Mouse (Mus musculus): Measurements from ENCODE around the gene Nfasc. TPM values are rescaled to one million over a fixed set of nuclear protein-coding genes. Genes with fewer than 3 reads are reported as not detected.

Nfasc gene
- total RNA-seq, 2 experiments from 2014 or later, result not detected

DNA sequence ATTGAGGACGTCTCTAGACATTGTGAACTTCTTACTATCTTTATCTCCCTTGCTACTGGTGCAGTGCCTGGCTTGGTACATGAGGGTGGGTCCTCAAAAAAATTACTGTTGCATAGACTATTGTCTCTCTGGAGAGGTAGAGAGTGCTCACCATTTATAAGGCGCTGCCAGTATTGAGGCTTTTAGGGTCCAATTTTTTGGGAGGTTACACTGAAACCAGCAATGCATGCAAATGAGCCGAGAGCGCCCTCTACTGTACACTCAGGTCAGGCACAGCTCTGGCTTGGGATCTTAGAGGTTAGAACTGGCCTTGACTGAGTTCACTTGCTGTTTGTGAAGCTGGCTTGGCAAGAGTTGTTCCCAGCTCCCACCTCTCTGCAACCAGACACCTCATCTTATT, 147.0 kb downstream of the Nfasc start:
- ATAC-seq (replicated peaks; ENCODE audit: low FRiP score, poor library complexity, severe bottlenecking), result 0 out of 2 replicates have a peak, but pooled peaks have one; percentile 55

DNA sequence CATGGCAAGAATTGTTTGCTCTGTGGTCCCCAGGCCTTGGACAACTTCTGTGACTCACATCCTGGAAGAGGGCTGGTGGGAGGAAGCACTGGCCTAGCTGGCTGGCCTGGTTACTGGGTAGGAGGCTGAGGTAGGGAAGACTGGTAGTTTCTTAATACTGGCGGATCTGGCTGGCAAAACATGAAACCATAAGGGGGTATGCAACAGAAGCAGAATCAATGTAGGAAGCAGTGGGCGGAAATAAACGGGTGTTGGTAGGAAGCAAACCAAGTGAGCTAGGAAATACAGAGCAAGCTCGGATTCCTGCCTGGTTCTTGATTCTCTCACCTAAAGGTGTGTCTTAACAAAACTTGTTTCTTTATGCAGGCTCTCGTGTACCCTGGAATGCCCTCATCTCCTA, 149.5 kb downstream of the Nfasc start:
- no peak for ATAC-seq (replicated peaks; ENCODE audit: low FRiP score, poor library complexity, severe bottlenecking)

DNA sequence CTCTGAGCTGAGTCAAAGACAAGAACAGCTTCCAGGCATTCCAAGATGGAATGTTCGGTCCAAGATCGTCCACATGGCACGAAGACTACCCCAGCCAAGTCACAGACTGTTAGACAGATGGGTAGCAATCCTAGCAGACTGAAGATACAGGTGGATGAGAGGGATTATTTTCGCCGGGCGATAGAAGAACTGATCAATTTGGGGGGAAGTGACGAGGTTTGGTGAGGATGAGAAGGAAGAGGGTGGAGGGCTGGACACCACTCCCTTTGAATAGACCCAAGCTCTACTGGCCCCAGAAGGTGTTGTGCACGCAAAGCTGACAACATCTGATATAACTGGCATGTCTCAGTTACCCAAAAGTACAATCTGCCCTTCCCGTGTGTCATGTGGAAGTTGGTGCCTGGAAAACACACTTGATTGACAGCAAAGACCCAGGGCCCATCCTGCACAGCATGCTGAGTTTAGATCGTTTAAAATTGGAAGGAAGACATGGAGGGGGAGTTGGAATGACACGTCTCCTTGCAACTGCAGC, 150.1 kb downstream of the Nfasc start:
- ATAC-seq (replicated peaks; ENCODE audit: low FRiP score, poor library complexity, severe bottlenecking), result no peak

DNA sequence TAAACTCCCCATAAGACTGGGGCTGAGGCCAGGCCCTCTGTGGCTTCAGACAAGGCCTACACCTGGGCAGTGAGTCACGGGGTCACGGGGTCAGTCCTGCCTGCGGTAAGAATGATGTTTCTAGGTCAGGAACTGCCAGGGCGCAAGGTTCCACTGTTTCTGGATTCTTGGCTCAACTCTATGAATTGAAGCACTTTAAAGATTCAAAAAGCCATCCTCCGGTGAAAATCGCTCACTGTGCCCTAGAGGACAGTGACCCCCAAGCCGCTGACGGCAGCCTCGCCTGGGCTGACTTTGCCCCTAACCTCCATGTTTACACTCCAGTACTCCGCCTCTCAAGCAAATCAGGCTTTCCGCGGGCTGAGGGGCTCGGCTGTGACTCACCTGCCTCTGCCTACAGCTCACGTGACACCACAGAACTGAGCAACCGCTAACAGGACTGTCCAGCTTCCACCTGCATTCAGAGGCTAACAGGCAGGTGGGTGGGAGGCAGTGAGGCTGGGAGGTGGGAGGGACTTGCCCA, 154.9 kb downstream of the Nfasc start:
- no peak for ATAC-seq (replicated peaks; ENCODE audit: low FRiP score, poor library complexity, severe bottlenecking)

DNA sequence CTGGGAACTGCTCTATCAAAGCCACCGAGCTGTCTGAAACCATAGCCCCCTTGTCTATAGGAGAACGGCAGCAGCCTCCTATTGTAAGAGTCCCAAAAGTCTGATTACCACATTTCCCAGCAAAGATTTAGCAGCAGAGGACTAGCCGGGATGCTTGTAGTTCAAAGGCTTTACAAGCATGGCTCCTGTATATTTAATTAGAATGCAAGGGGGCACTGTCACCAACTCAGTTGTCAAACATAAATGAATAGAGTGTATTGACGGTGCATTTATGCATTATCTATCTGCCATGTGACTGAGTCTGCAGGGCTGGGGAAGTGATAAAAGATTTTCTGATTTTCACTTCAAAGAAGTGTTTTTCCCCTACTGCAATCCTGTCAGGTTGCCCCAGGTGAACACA, 156.2 kb downstream of the Nfasc start:
- no peak for ATAC-seq (replicated peaks; ENCODE audit: low FRiP score, poor library complexity, severe bottlenecking)

DNA sequence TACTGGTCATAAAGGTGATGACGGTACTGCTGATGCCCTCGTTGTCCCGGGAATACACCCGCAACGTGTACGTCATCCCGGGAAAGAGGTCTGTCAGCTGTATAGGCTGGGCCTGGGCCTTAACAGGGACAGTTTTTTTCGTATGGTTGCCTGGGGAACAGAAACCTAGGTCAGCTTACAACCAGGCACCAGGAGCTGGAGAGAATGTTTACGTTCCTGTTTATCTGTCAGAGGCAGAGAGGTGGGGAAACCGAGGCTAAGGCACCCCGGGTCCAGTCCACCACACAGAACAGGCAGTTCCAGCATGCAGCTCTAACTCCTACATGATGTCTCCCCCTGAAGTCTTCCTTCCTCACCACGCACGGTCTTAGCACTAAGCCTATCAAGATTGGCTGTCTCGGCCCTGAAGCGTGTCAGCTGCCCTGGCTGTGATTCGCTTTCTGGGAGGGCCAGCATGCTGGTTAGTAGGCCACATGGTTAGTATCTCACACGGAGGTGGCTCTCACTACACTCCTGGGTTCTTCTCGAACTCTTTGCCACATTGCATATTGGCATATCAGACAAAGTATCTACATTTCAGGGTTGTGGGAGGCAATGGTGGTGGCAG, 158.5 kb downstream of the Nfasc start:
- ATAC-seq (replicated peaks; ENCODE audit: low FRiP score, poor library complexity, severe bottlenecking), result no peak

DNA sequence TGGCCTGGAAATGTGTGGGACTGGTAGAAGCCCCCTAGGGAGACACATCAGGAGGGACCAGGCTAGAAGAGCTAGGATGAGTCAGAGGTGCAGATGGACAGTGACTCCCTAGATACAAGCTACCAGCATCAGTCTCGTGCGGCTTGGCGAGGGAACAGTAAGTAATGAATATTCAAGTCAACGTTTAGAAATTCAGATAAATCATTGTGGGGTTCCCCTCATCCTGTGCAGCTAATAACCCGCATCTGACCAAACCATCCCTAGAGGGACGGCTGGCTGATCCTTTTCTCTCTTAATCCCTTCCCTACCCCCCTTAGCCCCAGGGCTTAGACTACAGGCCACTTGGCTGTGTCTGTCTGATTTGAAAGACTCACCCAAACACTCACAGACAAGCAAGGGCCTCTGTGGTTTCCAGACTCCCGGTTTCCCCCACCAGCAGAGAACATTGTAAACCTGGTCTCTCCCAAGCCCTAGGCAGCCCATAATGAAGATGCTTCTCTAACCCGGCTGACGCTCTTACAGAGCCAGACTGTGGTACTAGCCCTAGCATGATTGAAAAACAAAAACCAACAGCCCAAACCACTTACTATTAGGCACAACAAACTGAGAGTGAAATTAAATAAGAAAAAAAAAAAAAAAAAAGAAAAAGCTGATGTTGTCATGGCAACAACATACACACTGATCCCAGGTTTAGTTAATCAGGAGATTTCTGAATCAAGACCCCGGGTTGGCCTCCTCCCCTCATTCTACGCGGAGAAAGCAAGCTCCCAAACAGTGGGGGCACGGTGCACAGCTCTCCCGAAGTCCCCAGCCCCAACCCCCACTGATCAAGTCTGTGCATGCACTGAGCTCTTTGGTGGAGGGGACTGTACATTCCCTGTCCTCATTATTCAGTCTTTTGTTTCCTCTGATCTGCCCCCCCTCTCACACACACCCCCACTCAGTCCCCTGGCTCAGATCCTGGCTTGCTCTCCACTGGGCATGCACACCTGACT, 159.5 kb downstream of the Nfasc start:
- ATAC-seq (replicated peaks; ENCODE audit: low FRiP score, poor library complexity, severe bottlenecking), result no peak

DNA sequence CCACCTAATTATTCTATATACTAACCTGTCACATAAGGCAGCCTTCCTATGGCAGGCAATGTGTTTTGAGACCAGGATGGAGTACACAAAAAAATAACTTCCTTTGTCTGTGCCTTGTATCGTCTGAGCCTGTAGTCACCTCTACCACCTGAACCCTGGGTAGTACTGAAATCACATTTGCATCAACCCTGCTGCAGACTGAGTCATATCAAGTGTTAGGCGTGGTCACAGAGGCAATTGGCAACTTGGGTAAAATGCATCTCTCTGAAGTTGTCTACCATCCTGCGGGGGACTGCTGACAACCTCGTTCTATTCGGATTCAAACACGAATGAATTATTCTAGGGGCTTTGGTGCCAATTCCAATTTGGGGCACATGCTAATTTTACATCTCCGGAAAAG, 161.5 kb downstream of the Nfasc start:
- no peak for ATAC-seq (replicated peaks; ENCODE audit: low FRiP score, poor library complexity, severe bottlenecking)

DNA sequence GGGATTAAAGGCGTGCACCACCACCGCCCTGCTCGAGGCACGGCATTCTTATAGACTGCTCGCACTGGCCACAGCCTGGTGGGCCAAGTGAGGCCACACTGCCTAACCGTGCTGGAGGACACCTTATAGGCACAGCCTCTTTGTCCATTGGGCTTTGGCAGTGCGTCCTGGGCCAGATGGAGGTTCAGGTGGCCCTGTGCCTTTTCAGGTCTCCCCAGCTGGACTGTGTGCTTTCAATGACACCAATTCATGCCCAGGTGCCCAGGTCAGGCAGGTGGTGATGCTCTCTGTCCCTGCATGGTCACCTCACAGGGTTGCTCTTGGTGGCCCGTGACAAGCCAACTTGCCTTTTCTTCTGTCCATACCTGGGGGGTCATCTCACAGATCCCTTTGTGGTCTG, 164.8 kb downstream of the Nfasc start:
- ATAC-seq (replicated peaks; ENCODE audit: low FRiP score, poor library complexity, severe bottlenecking), result no peak

DNA sequence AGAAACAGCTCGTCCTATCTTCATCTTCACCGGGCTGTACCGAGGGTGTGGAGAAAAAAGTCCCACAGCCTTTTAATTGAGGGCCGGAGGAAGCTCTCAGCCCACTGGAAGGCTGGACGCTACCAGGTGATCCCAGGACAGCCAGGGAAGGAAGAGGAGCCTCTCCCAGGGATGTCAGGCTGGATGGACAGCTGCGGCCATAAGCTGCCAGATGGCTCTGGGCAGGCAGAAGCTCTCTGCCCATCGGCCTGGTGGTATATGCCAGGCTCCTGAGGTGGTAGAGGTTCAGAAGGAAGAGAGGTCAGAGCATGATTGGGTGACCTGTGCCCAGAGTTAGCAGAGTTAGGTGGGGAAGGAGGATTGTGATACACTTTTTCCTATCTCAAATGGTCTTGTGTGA, 168.7 kb downstream of the Nfasc start:
- ATAC-seq (replicated peaks; ENCODE audit: low FRiP score, poor library complexity, severe bottlenecking), result no peak

DNA sequence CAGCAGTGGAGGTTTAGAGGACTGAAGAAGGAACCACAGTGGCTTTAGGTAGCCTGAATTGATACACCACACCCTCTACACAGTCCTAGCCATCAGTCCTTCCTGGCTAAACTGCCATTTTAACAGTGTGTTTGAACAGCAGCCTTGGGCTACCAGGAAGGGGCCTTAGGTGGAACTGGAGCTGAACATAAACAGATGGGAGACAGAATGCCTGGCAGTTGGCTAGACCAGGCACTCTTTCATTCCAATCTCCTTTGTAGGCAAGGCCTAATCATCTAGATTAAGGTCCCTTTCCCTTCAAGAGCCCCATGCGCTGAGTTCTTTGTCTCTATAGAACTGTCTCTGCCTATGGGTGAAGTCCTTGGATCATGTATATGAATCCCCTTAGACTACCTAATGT, 170.0 kb downstream of the Nfasc start:
- ATAC-seq (replicated peaks; ENCODE audit: low FRiP score, poor library complexity, severe bottlenecking), result no peak

DNA sequence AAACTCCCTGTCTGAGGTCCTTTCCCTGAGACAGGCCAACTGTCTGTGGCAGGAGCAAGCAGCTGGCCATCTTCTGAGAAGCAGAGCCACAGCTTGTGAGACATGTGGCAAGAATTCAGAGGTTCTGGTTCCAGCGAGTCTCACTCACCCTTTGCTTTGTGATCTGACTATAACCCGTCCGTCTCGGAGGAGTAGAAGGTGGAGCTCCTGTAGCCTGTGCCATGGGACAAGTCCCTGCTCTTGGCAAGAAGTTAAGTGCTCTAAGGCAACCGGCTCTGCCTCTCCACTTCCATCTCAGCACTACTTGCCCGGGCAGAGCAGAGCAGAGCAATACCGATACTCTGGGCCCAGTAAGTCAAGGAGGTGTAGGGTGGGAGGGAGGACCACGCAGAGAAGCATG, 170.7 kb downstream of the Nfasc start:
- ATAC-seq (replicated peaks; ENCODE audit: low FRiP score, poor library complexity, severe bottlenecking), result no peak

DNA sequence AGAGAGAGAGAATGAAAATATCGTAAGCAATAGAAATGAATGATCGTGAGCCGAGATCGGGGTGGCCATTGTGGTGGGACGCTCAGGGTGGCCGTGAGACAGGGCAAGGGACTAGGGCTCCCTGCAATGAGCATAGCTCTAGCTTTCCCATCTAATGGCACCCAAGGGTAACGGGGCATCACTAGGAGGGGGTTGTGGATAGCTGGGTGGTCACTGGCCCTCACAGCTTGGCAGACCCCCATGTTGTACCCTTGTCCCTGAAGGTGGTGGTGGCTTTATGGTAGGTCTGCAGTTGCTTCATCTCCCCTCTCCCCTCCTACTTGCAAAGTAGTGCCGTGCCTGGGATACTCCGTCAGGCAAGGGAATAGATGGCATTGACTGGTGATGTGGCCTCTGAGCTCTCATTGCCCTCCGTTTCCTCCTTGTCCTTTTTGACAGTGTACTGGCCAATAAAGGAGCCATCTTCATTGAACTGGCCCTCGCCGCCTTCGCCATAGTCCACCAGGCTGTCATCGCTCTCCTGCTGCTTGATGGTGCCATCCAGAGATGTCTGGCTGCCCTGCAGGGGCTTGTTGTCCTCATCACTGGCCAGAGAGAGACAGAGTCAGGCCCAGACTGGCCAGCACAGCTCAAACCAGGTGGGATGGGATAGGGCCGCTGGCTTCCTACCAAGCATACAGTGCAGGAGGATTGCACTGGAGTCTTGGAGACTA, 171.4 kb downstream of the Nfasc start:
- ATAC-seq (replicated peaks; ENCODE audit: low FRiP score, poor library complexity, severe bottlenecking), result no peak

DNA sequence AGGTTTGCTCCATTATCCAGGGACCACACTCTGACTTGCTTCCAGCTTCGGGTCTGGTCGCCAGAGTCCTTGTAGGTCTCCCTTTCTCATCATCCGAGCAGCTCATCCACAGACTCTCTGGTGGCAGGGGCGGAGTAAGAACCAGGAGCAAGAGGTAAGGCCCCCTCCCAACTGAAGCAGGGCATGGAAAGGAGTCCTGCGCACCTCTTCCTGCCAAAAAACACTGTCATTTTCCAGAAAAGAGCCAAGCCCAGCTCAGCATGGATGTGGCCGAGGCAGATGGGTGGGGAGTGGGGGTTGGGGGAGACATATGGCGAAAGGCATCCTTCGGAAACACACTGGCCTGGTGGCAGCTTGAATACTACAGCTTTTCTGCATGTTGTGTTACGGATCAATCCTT, 172.1 kb downstream of the Nfasc start:
- ATAC-seq (replicated peaks; ENCODE audit: low FRiP score, poor library complexity, severe bottlenecking), result no peak

DNA sequence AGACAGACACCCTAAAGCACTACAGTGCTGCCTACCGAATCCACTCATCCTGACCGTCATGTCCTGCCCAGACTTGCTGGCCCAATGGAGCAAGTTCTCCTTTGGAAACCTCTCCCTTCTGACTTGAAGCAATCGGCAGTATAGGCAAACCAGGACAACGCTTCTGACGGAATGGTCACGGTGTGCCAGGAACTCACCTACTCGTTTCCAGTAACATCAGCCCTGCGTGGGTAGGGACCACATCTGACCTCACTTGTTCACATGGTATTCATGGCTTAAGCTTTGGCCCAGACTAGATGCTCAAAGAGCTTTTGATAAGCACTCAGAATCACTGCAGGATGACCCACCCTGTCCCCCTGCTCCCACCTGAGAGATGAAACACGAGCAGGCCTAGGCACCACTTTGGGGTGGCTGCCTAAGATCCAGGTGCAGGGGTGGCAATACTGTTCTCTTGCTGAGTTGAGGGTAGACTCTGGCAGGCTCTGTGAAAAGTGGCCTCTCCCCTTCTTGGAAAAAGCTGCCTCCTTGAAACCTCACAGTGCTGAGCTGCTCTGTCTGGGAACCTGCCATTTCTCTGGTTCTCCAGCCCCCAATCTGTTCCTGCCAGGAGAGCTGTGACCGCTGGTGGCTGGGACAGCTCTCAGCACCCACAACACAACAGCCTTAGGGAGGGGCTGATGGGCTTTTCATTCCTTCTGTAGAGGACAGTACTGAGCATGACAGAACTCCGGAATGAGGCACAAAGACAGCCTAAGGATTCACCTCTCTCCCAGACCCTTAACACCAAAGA, 174.1 kb downstream of the Nfasc start:
- ATAC-seq (replicated peaks; ENCODE audit: low FRiP score, poor library complexity, severe bottlenecking), result no peak

DNA sequence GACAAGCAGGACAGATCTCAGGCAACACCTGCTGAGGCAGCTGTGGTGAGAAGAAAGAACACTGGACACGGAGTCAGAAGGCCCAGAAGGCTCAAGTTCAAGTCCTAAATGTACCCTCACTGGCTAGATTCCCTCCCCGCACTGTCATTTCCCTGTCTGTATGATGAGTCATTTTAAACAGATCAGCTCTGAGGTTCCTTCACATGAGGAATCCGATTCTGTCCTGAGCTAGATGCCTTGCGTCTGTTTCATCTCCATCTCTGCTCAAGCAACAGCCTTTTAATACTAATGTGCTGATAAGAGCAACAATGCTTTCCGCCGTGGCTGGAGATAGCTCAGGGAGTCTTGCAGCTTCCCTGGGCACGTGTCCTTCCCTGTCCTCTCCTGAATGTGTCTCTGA, 175.8 kb downstream of the Nfasc start:
- ATAC-seq (replicated peaks; ENCODE audit: low FRiP score, poor library complexity, severe bottlenecking), result no peak

DNA sequence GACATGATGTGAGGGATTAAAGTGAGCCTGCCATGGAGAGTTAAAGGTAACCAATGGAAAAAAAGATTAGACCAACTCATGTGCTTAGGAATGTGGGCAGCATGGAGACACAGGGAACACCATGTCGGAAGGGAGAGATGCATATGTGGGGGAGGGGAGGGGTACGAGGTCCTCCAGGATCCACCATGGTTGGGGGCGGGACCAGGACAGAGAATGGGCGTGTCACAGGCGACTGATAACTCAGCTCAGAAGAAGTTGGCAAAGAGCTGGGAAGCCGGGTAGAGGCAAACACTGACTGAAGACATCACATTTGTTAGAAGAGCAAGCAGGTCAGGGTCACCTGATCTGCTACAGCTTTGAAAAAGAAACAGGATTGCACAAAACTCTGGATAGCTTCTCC, 176.7 kb downstream of the Nfasc start:
- no peak for ATAC-seq (replicated peaks; ENCODE audit: low FRiP score, poor library complexity, severe bottlenecking)

DNA sequence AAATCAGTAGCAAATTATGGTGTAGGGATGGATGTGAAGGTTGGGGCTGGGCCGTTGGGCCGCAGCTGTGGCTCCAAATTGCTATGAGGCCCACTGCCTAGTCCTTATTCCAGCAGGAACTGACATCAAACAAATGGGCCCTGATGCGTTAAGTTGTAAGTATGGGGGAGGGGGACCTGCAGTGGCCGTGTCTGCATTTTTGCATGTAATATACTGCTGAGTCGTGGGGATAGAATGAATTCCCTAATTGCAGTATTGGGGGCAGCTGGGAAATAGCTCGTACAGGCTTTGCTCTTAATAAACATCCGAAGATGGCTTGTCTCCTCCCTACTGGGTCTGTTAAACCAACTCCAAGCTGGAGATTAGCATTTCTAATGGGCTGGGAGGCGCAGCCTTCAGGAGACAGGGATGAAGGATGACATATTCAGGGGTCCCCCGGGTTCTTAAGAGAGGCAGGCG, 179.2 kb downstream of the Nfasc start:
- ATAC-seq (replicated peaks; ENCODE audit: low FRiP score, poor library complexity, severe bottlenecking), result no peak

Data from erythroblast, adult 5-6 weeks (primary cell).